Mouse (Mus musculus) cerebellum, adult 2 months (tissue): ENCODE measurements around the gene Cep131. TPM values are rescaled to one million over a fixed set of nuclear protein-coding genes. Genes with fewer than 3 reads are reported as not detected.

ENCODE experiments used
- DNase-seq, 2 experiments: peaks; one replicate each; pipeline ENCODE4 v3.0.0; 2021
- H3K27ac ChIP-seq: fragments of 200-500 bp; 2 replicates; pipeline ENCODE4 v1.5.1; 2012; ENCODE audit warnings: low read length, control low read depth, inconsistent platforms; ENCODE audit not compliant: insufficient read depth
- H3K27me3 ChIP-seq: fragments of 200-500 bp; 2 replicates; pipeline ENCODE4 v1.6.1; 2012; ENCODE audit warnings: inconsistent platforms, mild to moderate bottlenecking, low read length, moderate library complexity; ENCODE audit not compliant: control insufficient read depth, insufficient read depth
- H3K4me1 ChIP-seq: fragments of 200-500 bp; 2 replicates; pipeline ENCODE4 v1.6.1; 2011; ENCODE audit warnings: low read length; ENCODE audit not compliant: control insufficient read depth, insufficient read depth
- H3K4me3 ChIP-seq: fragments of 200-500 bp; replicated peaks from 2 replicates; pipeline ENCODE3; 2011; ENCODE audit warnings: mild to moderate bottlenecking, low read depth, low read length, control low read depth; ENCODE audit not compliant: insufficient read depth
- CTCF ChIP-seq: fragments of 200-500 bp; IDR thresholded peaks from 2 replicates; pipeline ENCODE4 v1.5.1; 2011; ENCODE audit warnings: low read depth, mild to moderate bottlenecking, control low read depth, low read length, moderate library complexity, borderline replicate concordance; ENCODE audit not compliant: insufficient read depth
- POLR2A ChIP-seq: fragments of 200-500 bp; IDR thresholded peaks from 2 replicates; pipeline ENCODE4 v1.6.1; 2011; ENCODE audit warnings: low read length, control low read depth, borderline replicate concordance; ENCODE audit not compliant: insufficient read depth
- WGBS: fragments of 180-500 bp; shearing (Covaris S2); methylation state at CpG from one replicate; pipeline ENCODE4 v1.1.7; 2018; 5-methylcytosine and 5-hydroxymethylcytosine counted together
- polyA plus RNA-seq: library from polyadenylated mRNA; depleted of rRNA; stranded (reverse); fragments of >200 nt; gene quantifications from 2 replicates; pipeline ENCODE4 v1.2.3, GENCODE M21; 2012

Cep131 gene
- polyA plus RNA-seq, 1 experiment = 33.0 TPM

- Histone ChIP-seq H3K27me3 (no peaks in the 10 kb centered on the region), H3K27ac (peak overlapping the region; percentile 97), H3K4me1 (peaks cover 48% of the 10 kb centered on the region), H3K4me3 (peak overlapping the region; percentile 98)
- WGBS = 5% methylated on average over 11 of the region's 11 CpGs
- DNase-seq = peak; percentile 74 to 75
- no peak for TF ChIP-seq CTCF
- no peak for TF ChIP-seq POLR2A
These were observed 40.6 kb downstream of the Cep131 start for GRCm38 (mm10) chr11:120045839-120046552.

- TF ChIP-seq CTCF (no peak), POLR2A (no peak)
- 7% methylated on average over 4 of the region's 4 CpGs for WGBS
- peak overlapping the region; percentile 97 for H3K27ac ChIP-seq
- no peaks in the 10 kb centered on the region for H3K27me3 ChIP-seq
- H3K4me1 ChIP-seq = peaks cover 52% of the 10 kb centered on the region
- DNase-seq = peak; percentile 59 to 62
- H3K4me3 ChIP-seq = peak overlapping the region; percentile 98
These were observed 41.3 kb downstream of the Cep131 start for GRCm38 (mm10) chr11:120045341-120045740.

GRCm38 (mm10) chr11:120042141-120042838, 44.3 kb downstream of the Cep131 start:
- 24% methylated on average over 7 of the region's 7 CpGs for WGBS
- peak; percentile 52 to 58 for DNase-seq
- no peak for TF ChIP-seq CTCF
- TF ChIP-seq POLR2A = no peak
- no peaks in the 10 kb centered on the region for H3K27me3 ChIP-seq
- peak overlapping the region; percentile 39 for H3K4me3 ChIP-seq
- peaks cover 74% of the 10 kb centered on the region for H3K4me1 ChIP-seq
- peak overlapping the region; percentile 96 for H3K27ac ChIP-seq

GRCm38 (mm10) chr11:120041191-120042123, 45.2 kb downstream of the Cep131 start:
- H3K4me1 ChIP-seq = peaks cover 83% of the 10 kb centered on the region

GRCm38 (mm10) chr11:120040440-120040839, 46.2 kb downstream of the Cep131 start:
- 34% methylated on average over 8 of the region's 8 CpGs for WGBS
- no peak overlapping the region for H3K4me3 ChIP-seq
- no peak for TF ChIP-seq POLR2A
- no peak for TF ChIP-seq CTCF
- peaks cover 86% of the 10 kb centered on the region for H3K4me1 ChIP-seq
- peak; percentile 45 to 50 for DNase-seq
- no peaks in the 10 kb centered on the region for H3K27me3 ChIP-seq
- H3K27ac ChIP-seq = peak overlapping the region; percentile 91

More at GRCm38 (mm10) chr11:120041191-120042123, 45.2 kb downstream of the Cep131 start:
- 5% methylated on average over 13 of the region's 13 CpGs for WGBS
- peak; percentile 75 to 81 for DNase-seq
- TF ChIP-seq CTCF (no peak), POLR2A (0 out of 2 replicates have a peak, but pooled peaks have one; percentile 27)
- H3K4me3 ChIP-seq = peak overlapping the region; percentile 39
- H3K27ac ChIP-seq = peak overlapping the region; percentile 96
- H3K27me3 ChIP-seq = no peaks in the 10 kb centered on the region

GRCm38 (mm10) chr11:120039581-120039980, 47.0 kb downstream of the Cep131 start:
- TF ChIP-seq POLR2A (no peak), CTCF (no peak)
- Histone ChIP-seq H3K27ac (peak overlapping the region; percentile 78), H3K4me1 (peaks cover 89% of the 10 kb centered on the region), H3K4me3 (no peak overlapping the region), H3K27me3 (no peaks in the 10 kb centered on the region)
- peak; percentile 50 to 53 for DNase-seq
- 0% methylated on average over 4 of the region's 4 CpGs for WGBS

- Histone ChIP-seq H3K4me3 (no peak overlapping the region), H3K4me1 (peaks cover 84% of the 10 kb centered on the region), H3K27me3 (no peaks in the 10 kb centered on the region), H3K27ac (no peak overlapping the region)
- TF ChIP-seq POLR2A (no peak), CTCF (no peak)
- WGBS = 60% methylated on average over 5 of the region's 5 CpGs
- no peak for DNase-seq
These were observed 51.9 kb downstream of the Cep131 start for GRCm38 (mm10) chr11:120034762-120035161.
